Mouse (Mus musculus) right cerebral cortex, postnatal 4 days (tissue): ENCODE measurements around the gene Olfr54.
A peak's percentile ranks its signal among the peaks of the same experiment; 100 is the strongest.
"Not testable (repeated sequence)": the region's sequence is repeated elsewhere in the genome, so short reads cannot be mapped to it uniquely, and the experiment has no call there.

Experiments used
- DNase-seq: peaks from one replicate; pipeline ENCODE4 v3.0.0-alpha.2; 2022

The Olfr54 gene

GRCm38 (mm10) chr11:51013936-51014335 is at the start of gene Olfr54:
Gene Olfr54, plus strand, starts transcription at chr11:51014236.
- DNase-seq, result no peak

GRCm38 (mm10) chr11:50964886-50965285 is 49.1 kb upstream of the Olfr54 start:
- DNase-seq, result no peak

GRCm38 (mm10) chr11:50966230-50966629 is 47.8 kb upstream of the Olfr54 start, which contains the start of gene Olfr1378:
Gene Olfr1378, plus strand, starts transcription at chr11:50966530.
- DNase-seq, result no peak

- DNase-seq, result peak; percentile 3
Observed at GRCm38 (mm10) chr11:50977216-50977615, 36.8 kb upstream of the Olfr54 start.

- no peak for DNase-seq
Observed at GRCm38 (mm10) chr11:50981667-50982066, 32.4 kb upstream of the Olfr54 start, which contains the start of gene Olfr1377. Gene Olfr1377, plus strand, starts transcription at chr11:50981967.

- DNase-seq, result no peak
Observed at GRCm38 (mm10) chr11:51003296-51003695, 10.7 kb upstream of the Olfr54 start, which contains the start of gene Olfr51. Gene Olfr51, plus strand, starts transcription at chr11:51003596.

GRCm38 (mm10) chr11:51011821-51012220 is 2.2 kb upstream of the Olfr54 start:
- no peak for DNase-seq

- no peak for DNase-seq
Observed at GRCm38 (mm10) chr11:51016341-51016740, 2.3 kb downstream of the Olfr54 start.

GRCm38 (mm10) chr11:51026811-51027210 is 12.8 kb downstream of the Olfr54 start:
- DNase-seq, result not testable (repeated sequence)

- DNase-seq, result not testable (repeated sequence)
Observed at GRCm38 (mm10) chr11:51029381-51029780, 15.3 kb downstream of the Olfr54 start.

GRCm38 (mm10) chr11:51030225-51030624 is 16.2 kb downstream of the Olfr54 start:
- DNase-seq, result no peak

GRCm38 (mm10) chr11:51032851-51033250 is 18.8 kb downstream of the Olfr54 start:
- DNase-seq, result peak; percentile 9

- not testable (repeated sequence) for DNase-seq
Observed at GRCm38 (mm10) chr11:51034141-51034540, 20.1 kb downstream of the Olfr54 start.

- DNase-seq, result no peak
Observed at GRCm38 (mm10) chr11:51035951-51036350, 21.9 kb downstream of the Olfr54 start.

- DNase-seq, result not testable (repeated sequence)
Observed at GRCm38 (mm10) chr11:51044776-51045175, 30.7 kb downstream of the Olfr54 start.

GRCm38 (mm10) chr11:51047809-51048208 is 33.8 kb downstream of the Olfr54 start, which contains the start of gene Olfr1375:
Gene Olfr1375, plus strand, starts transcription at chr11:51048109.
- DNase-seq, result not testable (repeated sequence)

- DNase-seq, result no peak
Observed at GRCm38 (mm10) chr11:51051678-51052077, 37.6 kb downstream of the Olfr54 start.

- no peak for DNase-seq
Observed at GRCm38 (mm10) chr11:51053230-51053629, 39.2 kb downstream of the Olfr54 start.

GRCm38 (mm10) chr11:51059151-51059571 is 45.1 kb downstream of the Olfr54 start, which contains the start of gene Zfp354a:
Gene Zfp354a, plus strand, starts transcription at chr11:51059257.
- DNase-seq, result peak; percentile 73

GRCm38 (mm10) chr11:51059640-51060039 is 45.6 kb downstream of the Olfr54 start:
- DNase-seq, result no peak

GRCm38 (mm10) chr11:51060981-51061380 is 46.9 kb downstream of the Olfr54 start:
- DNase-seq, result no peak

GRCm38 (mm10) chr11:51063276-51063675 is 49.2 kb downstream of the Olfr54 start:
- no peak for DNase-seq

- DNase-seq, result no peak
Observed at GRCm38 (mm10) chr11:51063841-51064240, 49.8 kb downstream of the Olfr54 start.
